ENCODE assay signal across 9 mouse cellular contexts in the genomic region with DNA sequence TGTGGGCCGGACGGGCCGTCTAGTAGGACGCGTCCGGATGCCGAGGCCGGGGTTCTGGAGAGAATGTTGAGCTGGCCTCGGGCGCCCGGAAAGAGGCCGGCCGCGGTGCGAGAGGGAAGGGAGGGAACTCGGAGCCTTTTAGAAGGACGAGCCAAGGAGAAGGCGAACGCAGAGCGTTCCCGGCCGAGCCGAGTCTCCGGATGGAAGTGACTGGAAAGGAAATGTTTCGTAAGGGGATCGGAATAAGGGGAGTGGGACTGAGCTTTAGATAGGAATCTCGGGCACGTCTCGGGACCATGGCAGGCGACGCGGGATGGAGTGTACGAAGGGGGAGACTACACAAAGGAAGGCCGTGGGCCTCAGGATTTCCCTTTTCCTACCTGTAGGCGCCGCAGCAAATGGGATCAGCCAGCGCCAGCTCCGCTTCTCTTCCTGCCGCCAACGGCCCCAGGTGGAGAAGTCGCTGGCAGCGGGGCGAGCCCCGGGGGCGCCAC. TPM values are rescaled to one million over a fixed set of nuclear protein-coding genes. Genes with fewer than 3 reads are reported as not detected.
DNase-seq lines count a peak whose midpoint lies in the region; ATAC-seq lines count a peak whose summit lies in the region.
"Had no signal": no experiment of that assay in that cellular context is flagged by ENCODE, and none has a peak within 500 bp of the region (broad histone marks: within the 10 kb centered on the region; RNA-seq: fewer than 3 reads in every experiment).

No protein-coding gene starts in this region.

- H3K4me3 ChIP-seq in embryonic facial prominence, embryonic 14.5 days (ENCODE audit: low read depth, low read length) = peak overlapping the region; percentile 89
- H3K4me3 ChIP-seq in hindbrain, embryonic 13.5 days = peak overlapping the region; percentile 89
- peak overlapping the region; percentile 84 for H3K4me3 ChIP-seq in liver, embryonic 13.5 days (replicated peaks)
- H3K4me3 ChIP-seq in neural tube, embryonic 12.5 days = peak overlapping the region; percentile 92

- H3K36me3 ChIP-seq in embryonic facial prominence, embryonic 14.5 days (ENCODE audit: control insufficient read depth, insufficient read depth, low read length) = peaks cover 37% of the 10 kb centered on the region
- peaks cover 30% of the 10 kb centered on the region for H3K36me3 ChIP-seq in hindbrain, embryonic 13.5 days
- H3K36me3 ChIP-seq in liver, embryonic 13.5 days = peaks cover 35% of the 10 kb centered on the region
- peaks cover 29% of the 10 kb centered on the region for H3K36me3 ChIP-seq in neural tube, embryonic 12.5 days

- H3K4me2 ChIP-seq in embryonic facial prominence, embryonic 14.5 days (ENCODE audit: low read depth, low read length) = peak overlapping the region; percentile 95
- H3K4me2 ChIP-seq in hindbrain, embryonic 13.5 days = peak overlapping the region; percentile 84
- H3K4me2 ChIP-seq in liver, embryonic 13.5 days = peak overlapping the region; percentile 88
- peak overlapping the region; percentile 78 for H3K4me2 ChIP-seq in neural tube, embryonic 12.5 days (replicated peaks)

- H3K27ac ChIP-seq in embryonic facial prominence, embryonic 14.5 days (replicated peaks; ENCODE audit: low read depth, low read length) = peak overlapping the region; percentile 98
- H3K27ac ChIP-seq in hindbrain, embryonic 13.5 days = peak overlapping the region; percentile 98
- H3K27ac ChIP-seq in liver, embryonic 13.5 days = peak overlapping the region; percentile 89
- peak overlapping the region; percentile 92 for H3K27ac ChIP-seq in neural tube, embryonic 12.5 days

- H3K9ac ChIP-seq in embryonic facial prominence, embryonic 14.5 days (ENCODE audit: low read depth, low read length) = peak overlapping the region; percentile 96
- peak overlapping the region; percentile 96 for H3K9ac ChIP-seq in hindbrain, embryonic 13.5 days
- peak overlapping the region; percentile 93 for H3K9ac ChIP-seq in liver, embryonic 13.5 days
- peak overlapping the region; percentile 96 for H3K9ac ChIP-seq in neural tube, embryonic 12.5 days

- peak; percentile 0 for ATAC-seq in activated CD4-positive, CD25-positive, alpha-beta regulatory T cell, adult 4 months
- ATAC-seq in embryonic facial prominence, embryonic 14.5 days (ENCODE audit: low read depth) = peak; percentile 64
- peak; percentile 82 for ATAC-seq in hindbrain, embryonic 13.5 days (ENCODE audit: low FRiP score)
- peak; percentile 57 for ATAC-seq in liver, embryonic 13.5 days (ENCODE audit: low read depth)
- peak; percentile 79 for ATAC-seq in neural tube, embryonic 12.5 days (ENCODE audit: low FRiP score, low read depth)

- H3K9me3 ChIP-seq in embryonic facial prominence, embryonic 14.5 days (ENCODE audit: control insufficient read depth, low read length) = no peaks in the 10 kb centered on the region
- no peaks in the 10 kb centered on the region for H3K9me3 ChIP-seq in hindbrain, embryonic 13.5 days
- no peaks in the 10 kb centered on the region for H3K9me3 ChIP-seq in liver, embryonic 13.5 days (replicated peaks)
- no peaks in the 10 kb centered on the region for H3K9me3 ChIP-seq in neural tube, embryonic 12.5 days

- peak; percentile 48 for DNase-seq in left cerebral cortex, adult 18-20 months (ENCODE audit: low spot score in 2 of 2)
- no peak for DNase-seq in left cerebral cortex, adult 8-10 months (ENCODE audit: low spot score in 2 of 2)
- peak; percentile 83 for DNase-seq in embryonic facial prominence, embryonic 14.5 days (ENCODE audit: low spot score)
- DNase-seq in liver, embryonic 13.5 days = peak; percentile 17
- no peak for DNase-seq in urinary bladder, adult 2 months (ENCODE audit: low spot score)

- WGBS in embryonic facial prominence, embryonic 14.5 days = under 1% methylated on average over 37 of the region's 45 CpGs
- under 1% methylated on average over 45 of the region's 45 CpGs for WGBS in hindbrain, embryonic 13.5 days
- under 1% methylated on average over 45 of the region's 45 CpGs for WGBS in liver, embryonic 13.5 days (ENCODE audit: insufficient replicate concordance)
- WGBS in neural tube, embryonic 12.5 days = under 1% methylated on average over 45 of the region's 45 CpGs

- H3K4me1 ChIP-seq in embryonic facial prominence, embryonic 14.5 days (ENCODE audit: control insufficient read depth, insufficient read depth, low read length) = peaks cover 8% of the 10 kb centered on the region; the same call in 1 of the 2 replicates
- peaks cover 24% of the 10 kb centered on the region for H3K4me1 ChIP-seq in hindbrain, embryonic 13.5 days (replicated peaks)
- peaks cover 33% of the 10 kb centered on the region for H3K4me1 ChIP-seq in liver, embryonic 13.5 days (replicated peaks)
- H3K4me1 ChIP-seq in neural tube, embryonic 12.5 days = peaks cover 15% of the 10 kb centered on the region

- H3K27me3 ChIP-seq in embryonic facial prominence, embryonic 14.5 days (replicated peaks; ENCODE audit: control insufficient read depth, insufficient read depth, low read length) = no peaks in the 10 kb centered on the region
- no peaks in the 10 kb centered on the region for H3K27me3 ChIP-seq in hindbrain, embryonic 13.5 days
- H3K27me3 ChIP-seq in liver, embryonic 13.5 days = no peaks in the 10 kb centered on the region
- no peaks in the 10 kb centered on the region for H3K27me3 ChIP-seq in neural tube, embryonic 12.5 days (replicated peaks)

RNA-seq across cellular contexts. Expression of gene Khdc4, which starts 0.4 kb away (rescaled TPM):
- total RNA-seq in left cerebral cortex, adult 18-20 months (2021) = 10 to 100 TPM; 56.8 to 57.8 TPM
- 10 to 100 TPM; 46.2 to 57.4 (median 51.3) TPM for total RNA-seq in left cerebral cortex, adult 8-10 months (2022)
- polyA plus RNA-seq in activated CD4-positive, CD25-positive, alpha-beta regulatory T cell, adult 4 months (2017; shearing (Covaris generic)) = 10 to 100 TPM; 43.2 to 46.4 TPM
- 66.4 and 70.3 TPM in 2 replicates for polyA plus RNA-seq in embryonic facial prominence, embryonic 14.5 days (2014; fragmentation: Nextera tagmentation; extraction: Ambion mirVana)
- polyA plus RNA-seq in hindbrain, embryonic 13.5 days (2015; fragmentation: Nextera tagmentation; extraction: Ambion mirVana) = 97.7 and 99.4 TPM in 2 replicates
- polyA plus RNA-seq in liver, embryonic 13.5 days (2015; fragmentation: Nextera tagmentation; extraction: Ambion mirVana) = 23.8 and 29.9 TPM in 2 replicates
- polyA plus RNA-seq in neural tube, embryonic 12.5 days (2016; fragmentation: Nextera tagmentation; extraction: Ambion mirVana) = 120 and 124 TPM in 2 replicates
- 76.3 and 121 TPM in 2 replicates for polyA plus RNA-seq in urinary bladder, adult 2 months (2012; rRNA removed)

RNA-seq across cellular contexts. Expression of gene Rit1, which starts 30.6 kb away (rescaled TPM):
- total RNA-seq in left cerebral cortex, adult 18-20 months (2021) = 10 to 100 TPM; 41.4 to 42.9 TPM
- 10 to 100 TPM; 36.3 to 42.0 (median 40.6) TPM for total RNA-seq in left cerebral cortex, adult 8-10 months (2022)
- polyA plus RNA-seq in activated CD4-positive, CD25-positive, alpha-beta regulatory T cell, adult 4 months (2017; shearing (Covaris generic)) = 10 to 100 TPM; 36.5 to 43.2 TPM
- 60.9 and 62.9 TPM in 2 replicates for polyA plus RNA-seq in embryonic facial prominence, embryonic 14.5 days (2014; fragmentation: Nextera tagmentation; extraction: Ambion mirVana)
- 57.9 and 59.0 TPM in 2 replicates for polyA plus RNA-seq in hindbrain, embryonic 13.5 days (2015; fragmentation: Nextera tagmentation; extraction: Ambion mirVana)
- 34.4 and 36.3 TPM in 2 replicates for polyA plus RNA-seq in liver, embryonic 13.5 days (2015; fragmentation: Nextera tagmentation; extraction: Ambion mirVana)
- 44.6 and 49.1 TPM in 2 replicates for polyA plus RNA-seq in neural tube, embryonic 12.5 days (2016; fragmentation: Nextera tagmentation; extraction: Ambion mirVana)
- 81.4 and 89.3 TPM in 2 replicates for polyA plus RNA-seq in urinary bladder, adult 2 months (2012; rRNA removed)

RNA-seq across cellular contexts. Expression of gene Rxfp4, which starts 33.1 kb away (rescaled TPM):
- not detected for total RNA-seq in left cerebral cortex, adult 18-20 months (2021)
- total RNA-seq in left cerebral cortex, adult 8-10 months (2022) = not detected
- polyA plus RNA-seq in activated CD4-positive, CD25-positive, alpha-beta regulatory T cell, adult 4 months (2017; shearing (Covaris generic)) = not detected
- 0.18 TPM in 1 of 2 replicates, not detected in the other for polyA plus RNA-seq in embryonic facial prominence, embryonic 14.5 days (2014; fragmentation: Nextera tagmentation; extraction: Ambion mirVana)
- polyA plus RNA-seq in hindbrain, embryonic 13.5 days (2015; fragmentation: Nextera tagmentation; extraction: Ambion mirVana) = not detected in 2 replicates
- polyA plus RNA-seq in liver, embryonic 13.5 days (2015; fragmentation: Nextera tagmentation; extraction: Ambion mirVana) = not detected in 2 replicates
- not detected in 2 replicates for polyA plus RNA-seq in neural tube, embryonic 12.5 days (2016; fragmentation: Nextera tagmentation; extraction: Ambion mirVana)
- polyA plus RNA-seq in urinary bladder, adult 2 months (2012; rRNA removed) = not detected in 2 replicates
- polyA plus RNA-seq: gonadal fat pad, adult 2 months had no signal

Comparison
In these comparisons a context has a peak if more than half of its experiments do, and no peak if none do; other contexts are left out.
1. DNase-seq: peak in left cerebral cortex, adult 18-20 months (2 of 2), embryonic facial prominence, embryonic 14.5 days (single experiment) and liver, embryonic 13.5 days (single experiment); none in left cerebral cortex, adult 8-10 months (0 of 2) and urinary bladder, adult 2 months (single experiment).
2. ATAC-seq: peak in every context shown above with its lines; median percentile 82 in hindbrain, embryonic 13.5 days; 79 in neural tube, embryonic 12.5 days; 64 in embryonic facial prominence, embryonic 14.5 days; 57 in liver, embryonic 13.5 days; 0 in activated CD4-positive, CD25-positive, alpha-beta regulatory T cell, adult 4 months.
3. Peak in every context shown above with its lines, with median percentiles within 50 percentile points of each other: H3K27ac ChIP-seq, H3K4me2 ChIP-seq, H3K4me3 ChIP-seq and H3K9ac ChIP-seq.